Mouse (Mus musculus): Measurements from ENCODE around the gene Styx.

The Styx gene

GRCm38 (mm10) chr14:45350931-45351859 lies at the start of gene Styx:
Styx (plus strand) TSS chr14:45351093.
- DNase-seq (ENCODE audit: low spot score in 2 of 2): peak; percentile 82 to 89

GRCm38 (mm10) chr14:45303939-45304338 lies 47.0 kb upstream of the Styx start:
- DNase-seq (ENCODE audit: low spot score in 2 of 2): no peak

GRCm38 (mm10) chr14:45304389-45304788 lies 46.5 kb upstream of the Styx start:
- DNase-seq (ENCODE audit: low spot score in 2 of 2): no peak

GRCm38 (mm10) chr14:45305852-45306251 lies 45.0 kb upstream of the Styx start:
- DNase-seq (ENCODE audit: low spot score in 2 of 2): no peak

GRCm38 (mm10) chr14:45307630-45308328 lies 43.1 kb upstream of the Styx start:
- DNase-seq (ENCODE audit: low spot score in 2 of 2): no peak

- DNase-seq (ENCODE audit: low spot score in 2 of 2): no peak
Observed at GRCm38 (mm10) chr14:45309646-45310045, 41.2 kb upstream of the Styx start.

GRCm38 (mm10) chr14:45310101-45310500 lies 40.8 kb upstream of the Styx start:
- no peak for DNase-seq (ENCODE audit: low spot score in 2 of 2)

GRCm38 (mm10) chr14:45316927-45317326 lies 34.0 kb upstream of the Styx start:
- no peak for DNase-seq (ENCODE audit: low spot score in 2 of 2)

- DNase-seq (ENCODE audit: low spot score in 2 of 2): peak in 1 of 2 experiments; percentile 25
Observed at GRCm38 (mm10) chr14:45317921-45318411, 32.9 kb upstream of the Styx start.

GRCm38 (mm10) chr14:45318426-45319236 lies 32.3 kb upstream of the Styx start, which contains the start of gene Ero1l:
Ero1l (minus strand) TSS chr14:45318771.
- peak; percentile 62 to 79 for DNase-seq (ENCODE audit: low spot score in 2 of 2)

- DNase-seq (ENCODE audit: low spot score in 2 of 2): no peak
Observed at GRCm38 (mm10) chr14:45319237-45319610, 31.7 kb upstream of the Styx start.

- DNase-seq (ENCODE audit: low spot score in 2 of 2): no peak
Observed at GRCm38 (mm10) chr14:45320111-45320510, 30.8 kb upstream of the Styx start.

GRCm38 (mm10) chr14:45321067-45321466 lies 29.8 kb upstream of the Styx start:
- no peak for DNase-seq (ENCODE audit: low spot score in 2 of 2)

GRCm38 (mm10) chr14:45321622-45322021 lies 29.3 kb upstream of the Styx start:
- no peak for DNase-seq (ENCODE audit: low spot score in 2 of 2)

GRCm38 (mm10) chr14:45322450-45322849 lies 28.4 kb upstream of the Styx start:
- DNase-seq (ENCODE audit: low spot score in 2 of 2): no peak

- DNase-seq (ENCODE audit: low spot score in 2 of 2): no peak
Observed at GRCm38 (mm10) chr14:45323320-45323719, 27.6 kb upstream of the Styx start.

GRCm38 (mm10) chr14:45325471-45325870 lies 25.4 kb upstream of the Styx start:
- peak in 1 of 2 experiments; percentile 16 for DNase-seq (ENCODE audit: low spot score in 2 of 2)

GRCm38 (mm10) chr14:45328072-45328713 lies 22.7 kb upstream of the Styx start:
- no peak for DNase-seq (ENCODE audit: low spot score in 2 of 2)

GRCm38 (mm10) chr14:45329018-45329588 lies 21.8 kb upstream of the Styx start:
- no peak for DNase-seq (ENCODE audit: low spot score in 2 of 2)

GRCm38 (mm10) chr14:45329589-45330181 lies 21.2 kb upstream of the Styx start, which contains the start of gene Psmc6:
Psmc6 (plus strand) TSS chr14:45329788.
- peak; percentile 87 to 91 for DNase-seq (ENCODE audit: low spot score in 2 of 2)

Data from left cerebral cortex, adult 9 months (tissue).